19 mouse cellular contexts compared by ENCODE assay signal in genomic region chr14:110623716-110624115, GRCm38 (mm10).
A peak's percentile ranks its signal among the peaks of the same experiment; 100 is the strongest.
DNase-seq lines count a peak whose midpoint lies in the region; ATAC-seq and TF ChIP-seq lines count a peak whose summit lies in the region.
"Had no signal": no experiment of that assay in that cellular context is flagged by ENCODE, and none has a peak within 500 bp of the region (broad histone marks: within the 10 kb centered on the region; RNA-seq: fewer than 3 reads in every experiment).

No protein-coding gene starts in this region.

- no peak overlapping the region for H3K9ac ChIP-seq in limb, embryonic 14.5 days (ENCODE audit: low read depth, low read length, severe bottlenecking)
- no peak overlapping the region for H3K9ac ChIP-seq in stomach, postnatal 0 days (ENCODE audit: low read length)
- H3K9ac ChIP-seq: embryonic facial prominence, embryonic 15.5 days; liver, embryonic 13.5 days had no signal

- no peaks in the 10 kb centered on the region for H3K9me3 ChIP-seq in limb, embryonic 14.5 days (ENCODE audit: control insufficient read depth, low read length)
- no peaks in the 10 kb centered on the region for H3K9me3 ChIP-seq in limb, embryonic 10.5 days (replicated peaks)
- H3K9me3 ChIP-seq in stomach, postnatal 0 days (ENCODE audit: control insufficient read depth, low read length) = no peaks in the 10 kb centered on the region
- H3K9me3 ChIP-seq: embryonic facial prominence, embryonic 15.5 days; G1E; liver, embryonic 13.5 days had no signal

- no peaks in the 10 kb centered on the region for H3K36me3 ChIP-seq in limb, embryonic 14.5 days (ENCODE audit: control insufficient read depth, insufficient read depth, low read length)
- no peaks in the 10 kb centered on the region for H3K36me3 ChIP-seq in limb, embryonic 10.5 days
- H3K36me3 ChIP-seq in stomach, postnatal 0 days (ENCODE audit: control insufficient read depth, insufficient read depth, low read length) = no peaks in the 10 kb centered on the region
- H3K36me3 ChIP-seq: embryonic facial prominence, embryonic 15.5 days; G1E; liver, embryonic 13.5 days had no signal

- 0 out of 2 replicates have a peak, but pooled peaks cover under 1% of the 10 kb centered on the region for H3K4me1 ChIP-seq in limb, embryonic 14.5 days (ENCODE audit: control insufficient read depth, insufficient read depth, low read length)
- H3K4me1 ChIP-seq in limb, embryonic 10.5 days = no peaks in the 10 kb centered on the region
- H3K4me1 ChIP-seq in stomach, postnatal 0 days (replicated peaks; ENCODE audit: control insufficient read depth, insufficient read depth) = no peaks in the 10 kb centered on the region
- H3K4me1 ChIP-seq: embryonic facial prominence, embryonic 15.5 days; liver, embryonic 13.5 days had no signal

- H3K4me2 ChIP-seq in limb, embryonic 14.5 days (replicated peaks; ENCODE audit: low read depth, low read length, severe bottlenecking) = no peak overlapping the region
- no peak overlapping the region for H3K4me2 ChIP-seq in stomach, postnatal 0 days (replicated peaks; ENCODE audit: low read depth)
- H3K4me2 ChIP-seq: embryonic facial prominence, embryonic 15.5 days; liver, embryonic 13.5 days had no signal

- TF ChIP-seq EP300 in stomach, postnatal 0 days (optimal IDR thresholded peaks at IDR 0.05) = no peak

- no peak for TF ChIP-seq CTCF in stomach, postnatal 0 days (IDR thresholded peaks at IDR 0.05; ENCODE audit: low read depth)

- H3K4me3 ChIP-seq in limb, embryonic 14.5 days (replicated peaks; ENCODE audit: low read length) = no peak overlapping the region
- no peak overlapping the region for H3K4me3 ChIP-seq in limb, embryonic 10.5 days
- H3K4me3 ChIP-seq in stomach, postnatal 0 days (ENCODE audit: low read depth, low read length) = no peak overlapping the region
- H3K4me3 ChIP-seq: embryonic facial prominence, embryonic 15.5 days; liver, embryonic 13.5 days had no signal

- H3K27ac ChIP-seq in limb, embryonic 14.5 days (replicated peaks; ENCODE audit: low read depth, low read length) = no peak overlapping the region
- H3K27ac ChIP-seq in limb, embryonic 10.5 days = no peak overlapping the region
- no peak overlapping the region for H3K27ac ChIP-seq in stomach, postnatal 0 days (replicated peaks)
- H3K27ac ChIP-seq: embryonic facial prominence, embryonic 15.5 days; liver, embryonic 13.5 days had no signal

- no peak for ATAC-seq in limb, embryonic 14.5 days (ENCODE audit: low FRiP score, low read depth)
- ATAC-seq in stomach, postnatal 0 days (ENCODE audit: low FRiP score, low TSS enrichment) = no peak
- ATAC-seq: hindbrain, embryonic 16.5 days; midbrain, embryonic 16.5 days had no signal

- H3K27me3 ChIP-seq in limb, embryonic 14.5 days (ENCODE audit: control insufficient read depth, insufficient read depth, low read length) = no peaks in the 10 kb centered on the region
- no peaks in the 10 kb centered on the region for H3K27me3 ChIP-seq in limb, embryonic 10.5 days (ENCODE audit: low read depth, poor library complexity, severe bottlenecking)
- H3K27me3 ChIP-seq in stomach, postnatal 0 days (ENCODE audit: control insufficient read depth, insufficient read depth, low read length) = no peaks in the 10 kb centered on the region
- H3K27me3 ChIP-seq: embryonic facial prominence, embryonic 15.5 days; liver, embryonic 13.5 days had no signal

- peak; percentile 3 for DNase-seq in gastrocnemius, postnatal 10 days
- no peak for DNase-seq in gastrocnemius, postnatal 4 days (ENCODE audit: low spot score in 2 of 2)
- DNase-seq in limb, embryonic 14.5 days (ENCODE audit: low spot score) = peak; percentile 52
- no peak for DNase-seq in limb, embryonic 10.5 days (ENCODE audit: low spot score)
- peak; percentile 12 for DNase-seq in brain, adult 2 months (ENCODE audit: low read depth, low spot score)
- peak; percentile 61 for DNase-seq in gonadal fat pad, adult 2 months (ENCODE audit: low read depth)
- no peak for DNase-seq in ovary, postnatal 10 days (ENCODE audit: low spot score)
- no peak for DNase-seq in stomach, postnatal 0 days (ENCODE audit: low spot score)
- DNase-seq: adrenal gland, adult 8-10 months; cerebellum, adult 8-10 months; kidney, adult 18-20 months; kidney, postnatal 4 days; liver, embryonic 13.5 days; right cerebral cortex, postnatal 25 days; thymus, adult 18-20 months had no signal

- 57% methylated on average over 2 of the region's 2 CpGs for WGBS in limb, embryonic 14.5 days
- WGBS in limb, embryonic 10.5 days = 69% methylated on average over 2 of the region's 2 CpGs
- WGBS in stomach, postnatal 0 days = 47% methylated on average over 2 of the region's 2 CpGs

- no peak for TF ChIP-seq POLR2A in limb, embryonic 14.5 days (IDR thresholded peaks at IDR 0.05; ENCODE audit: borderline replicate concordance, extremely low read depth, insufficient read depth, insufficient read length)

Comparison
In these comparisons a context has a peak if more than half of its experiments do, and no peak if none do; other contexts are left out.
1. DNase-seq: peak in gastrocnemius, postnatal 10 days (single experiment), limb, embryonic 14.5 days (single experiment), brain, adult 2 months (single experiment) and gonadal fat pad, adult 2 months (single experiment); none in gastrocnemius, postnatal 4 days (0 of 2), limb, embryonic 10.5 days (single experiment), ovary, postnatal 10 days (single experiment) and stomach, postnatal 0 days (single experiment).